Mouse (Mus musculus): ENCODE data around the gene Zmynd11.

DNA sequence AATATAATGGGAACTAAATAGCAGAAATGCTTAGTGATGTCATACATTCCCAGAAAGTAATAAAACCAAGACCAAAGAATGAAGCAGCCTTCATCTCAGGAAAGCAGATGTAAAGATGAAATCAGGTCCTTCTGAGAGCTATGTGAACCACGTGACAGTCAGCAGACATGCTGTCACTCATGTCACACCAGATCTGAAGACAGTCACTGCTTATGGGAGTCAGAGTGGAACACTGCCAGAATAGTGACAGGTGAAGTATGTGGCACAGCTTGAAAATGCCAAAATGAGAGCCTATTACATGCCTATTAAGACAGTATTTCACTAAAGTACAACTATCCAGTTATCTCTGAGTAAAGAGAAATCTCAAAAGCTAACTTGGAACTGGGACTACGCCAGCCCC is 26.9 kb downstream of the Zmynd11 start:
- no peak for TF ChIP-seq CTCF (conservative IDR thresholded peaks at IDR 0.05; ENCODE audit: low read length)
- TF ChIP-seq POU5F1 (IDR thresholded peaks at IDR 0.05; ENCODE audit: borderline replicate concordance, low read length) = no peak

All from E14TG2a.4 (cell line).